Mouse (Mus musculus): ENCODE measurements around the gene Treml2. TPM values are rescaled to one million over a fixed set of nuclear protein-coding genes. Genes with fewer than 3 reads are reported as not detected.

Treml2 gene
- total RNA-seq (2023): 98.5 TPM

GRCm38 (mm10) chr17:48299203-48299602 is at the start of gene Treml2:
Gene Treml2, plus strand, starts transcription at chr17:48299498.

GRCm38 (mm10) chr17:48263741-48264362 is 35.4 kb upstream of the Treml2 start, which contains the start of gene Treml4:
Gene Treml4, plus strand, starts transcription at chr17:48264295.

GRCm38 (mm10) chr17:48315905-48316579 is 16.7 kb downstream of the Treml2 start, which contains the start of gene B430306N03Rik:
Gene B430306N03Rik, plus strand, starts transcription at chr17:48316141.

GRCm38 (mm10) chr17:48346231-48346630 is 46.9 kb downstream of the Treml2 start, which contains the start of gene Trem2:
Gene Trem2, plus strand, starts transcription at chr17:48346401.

GRCm38 (mm10) chr17:48359616-48360015 is 60.3 kb downstream of the Treml2 start, which contains the start of gene Treml1:
Gene Treml1, plus strand, starts transcription at chr17:48359916.

Other genes with a start within 250 kb of the Treml2 start
- gene 1700067P10Rik, start 210.2 kb upstream of the Treml2 start, total RNA-seq (2023): not detected
- not detected for gene 9830107B12Rik, start 153.2 kb upstream of the Treml2 start, total RNA-seq (2023)
- not detected for gene A530064D06Rik, start 132.2 kb upstream of the Treml2 start, total RNA-seq (2023)
- 1.3 TPM for gene Trem1, start 66.7 kb upstream of the Treml2 start, total RNA-seq (2023)
- gene Trem3, start 51.7 kb upstream of the Treml2 start, total RNA-seq (2023): not detected
- gene Treml4, start 35.2 kb upstream of the Treml2 start, total RNA-seq (2023): 4.6 TPM
- gene B430306N03Rik, start 16.6 kb downstream of the Treml2 start, total RNA-seq (2023): 5.4 TPM
- gene Trem2, start 46.9 kb downstream of the Treml2 start, total RNA-seq (2023): not detected
- not detected for gene Treml1, start 60.4 kb downstream of the Treml2 start, total RNA-seq (2023)
- 74.7 TPM for gene Nfya, start 110.4 kb downstream of the Treml2 start, total RNA-seq (2023)
- gene Oard1, start 110.5 kb downstream of the Treml2 start, total RNA-seq (2023): 25.7 TPM
- gene Apobec2, start 133.4 kb downstream of the Treml2 start, total RNA-seq (2023): 2.0 TPM
- gene Tspo2, start 152.0 kb downstream of the Treml2 start, total RNA-seq (2023): not detected
- 12.2 TPM for gene Unc5cl, start 155.4 kb downstream of the Treml2 start, total RNA-seq (2023)